Mouse (Mus musculus) WW6 (cell line): ENCODE results near the gene 4933411K16Rik.
A peak's percentile ranks its signal among the peaks of the same experiment; 100 is the strongest.

Experiments used
- DNase-seq: peaks from one replicate; pipeline ENCODE4 v3.0.0-alpha.2; 2013; ENCODE audit warnings: low read depth, low spot score

4933411K16Rik gene

GRCm38 (mm10) chr19:42035456-42036248 lies 16.4 kb upstream of the 4933411K16Rik start, which contains the start of gene Ankrd2:
Gene Ankrd2 (plus strand): TSS chr19:42036000.
- DNase-seq: no peak

- DNase-seq: no peak
These were observed 15.7 kb upstream of the 4933411K16Rik start for GRCm38 (mm10) chr19:42036357-42036756.

GRCm38 (mm10) chr19:42037167-42037702 lies 14.8 kb upstream of the 4933411K16Rik start:
- no peak for DNase-seq

- no peak for DNase-seq
These were observed 13.7 kb upstream of the 4933411K16Rik start for GRCm38 (mm10) chr19:42038310-42038709.

GRCm38 (mm10) chr19:42043988-42044387 lies 8.1 kb upstream of the 4933411K16Rik start:
- no peak for DNase-seq

- DNase-seq: peak; percentile 74
These were observed 6.6 kb upstream of the 4933411K16Rik start, which contains the start of gene Hoga1 for GRCm38 (mm10) chr19:42045269-42046102. Gene Hoga1 (plus strand): TSS chr19:42045610.

- no peak for DNase-seq
These were observed 1.8 kb upstream of the 4933411K16Rik start for GRCm38 (mm10) chr19:42050251-42050650.

- no peak for DNase-seq
These were observed 697 bp upstream of the 4933411K16Rik start for GRCm38 (mm10) chr19:42051351-42051750.

- DNase-seq: no peak
These were observed 2.2 kb downstream of the 4933411K16Rik start for GRCm38 (mm10) chr19:42054255-42054654.

- DNase-seq: no peak
These were observed 3.8 kb downstream of the 4933411K16Rik start for GRCm38 (mm10) chr19:42055881-42056280.

GRCm38 (mm10) chr19:42056719-42057409 lies 4.8 kb downstream of the 4933411K16Rik start:
- DNase-seq: no peak

- DNase-seq: no peak
These were observed 6.4 kb downstream of the 4933411K16Rik start for GRCm38 (mm10) chr19:42058426-42058825.

GRCm38 (mm10) chr19:42061443-42061842 lies 9.4 kb downstream of the 4933411K16Rik start:
- no peak for DNase-seq

- DNase-seq: no peak
These were observed 16.6 kb downstream of the 4933411K16Rik start for GRCm38 (mm10) chr19:42068441-42069240.

GRCm38 (mm10) chr19:42069241-42069525 lies 17.1 kb downstream of the 4933411K16Rik start:
- no peak for DNase-seq

GRCm38 (mm10) chr19:42071221-42071620 lies 19.2 kb downstream of the 4933411K16Rik start:
- no peak for DNase-seq

GRCm38 (mm10) chr19:42071886-42072608 lies 20.0 kb downstream of the 4933411K16Rik start:
- no peak for DNase-seq

- DNase-seq: no peak
These were observed 20.8 kb downstream of the 4933411K16Rik start for GRCm38 (mm10) chr19:42072802-42073201.

GRCm38 (mm10) chr19:42075051-42075450 lies 23.0 kb downstream of the 4933411K16Rik start:
- no peak for DNase-seq

GRCm38 (mm10) chr19:42075992-42076391 lies 23.9 kb downstream of the 4933411K16Rik start:
- DNase-seq: no peak
